Mouse (Mus musculus): ENCODE data around the gene Blvra.

GRCm38 (mm10) chr2:127092000-127092399 is 21.5 kb downstream of the Blvra start:
- no peak for TF ChIP-seq CTCF (IDR thresholded peaks at IDR 0.05 in 2 of 3, conservative IDR thresholded peaks at IDR 0.05 in 1 of 3; ENCODE audit: control insufficient read depth in 1 of 3, insufficient read depth in 1 of 3, low read depth in 2 of 3, low read length in 3 of 3, poor library complexity in 1 of 3, severe bottlenecking in 1 of 3)
- TF ChIP-seq EP300 (IDR thresholded peaks at IDR 0.05; ENCODE audit: low read depth in 1 of 2, low read length in 2 of 2), result no peak
- no peak for TF ChIP-seq MEF2A (IDR thresholded peaks at IDR 0.05; ENCODE audit: extremely low read depth, insufficient replicate concordance, low read depth, low read length, poor library complexity, severe bottlenecking)
- no peak for TF ChIP-seq CHD2 (IDR thresholded peaks at IDR 0.05; ENCODE audit: low read length)
- TF ChIP-seq SMC3 (IDR thresholded peaks at IDR 0.05; ENCODE audit: low read depth, low read length), result no peak
- TF ChIP-seq POLR2A (IDR thresholded peaks at IDR 0.05; ENCODE audit: control insufficient read depth in 1 of 2, insufficient read depth in 1 of 2, low read depth in 1 of 2, low read length in 2 of 2, poor library complexity in 1 of 2), result no peak
